Mouse (Mus musculus) lung, postnatal 14 days (tissue): ENCODE measurements around the gene Gulp1.

Source experiments
- DNase-seq: peaks from one replicate; pipeline ENCODE4 v3.0.0; 2021

Gene Gulp1

GRCm38 (mm10) chr1:44551461-44552370, at the start of gene Gulp1:
TSS of gene Gulp1 (plus strand) at chr1:44551511.
- DNase-seq, result peak; percentile 80

- DNase-seq, result no peak
These were observed 1.1 kb upstream of the Gulp1 start for GRCm38 (mm10) chr1:44550261-44550660.

GRCm38 (mm10) chr1:44552371-44552841, 1.1 kb downstream of the Gulp1 start:
- peak; percentile 66 for DNase-seq

DNA sequence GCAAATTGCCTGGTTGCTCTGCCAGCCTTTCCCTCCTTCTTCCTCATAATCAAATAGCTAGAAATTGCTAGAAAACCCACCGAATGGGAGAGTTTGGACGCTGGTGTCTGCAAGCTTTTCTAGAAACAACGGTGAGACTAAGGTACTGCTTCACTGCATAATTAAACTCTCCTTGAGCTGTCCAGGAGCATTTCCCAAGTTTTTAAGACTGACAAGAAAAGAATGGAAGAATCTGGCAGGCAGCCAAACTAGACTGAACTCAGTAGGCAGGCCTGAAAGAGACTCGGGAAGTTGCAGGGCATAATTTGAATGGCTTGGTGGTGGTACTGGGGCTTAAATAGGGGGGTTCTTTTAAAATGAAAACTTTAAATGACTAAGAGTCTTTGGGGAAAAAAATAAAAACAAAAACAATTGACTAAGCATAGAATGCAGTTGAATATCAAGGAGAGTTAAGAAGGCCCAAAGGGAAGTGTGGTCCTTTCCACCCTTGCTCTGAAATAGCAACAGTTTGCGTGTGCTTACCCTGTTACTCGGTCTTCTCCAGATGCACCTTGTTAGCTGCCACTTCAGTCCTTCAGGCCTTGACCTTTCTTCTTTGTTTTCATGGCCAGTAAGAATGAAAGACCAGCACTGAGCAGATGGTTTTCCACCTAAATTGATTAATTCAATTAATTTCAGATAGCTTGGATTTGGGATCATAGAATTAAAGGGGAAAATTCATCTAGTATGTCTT, 2.0 kb downstream of the Gulp1 start:
- DNase-seq, result peak; percentile 64

GRCm38 (mm10) chr1:44567431-44567830, 16.1 kb downstream of the Gulp1 start:
- no peak for DNase-seq

- DNase-seq, result no peak
These were observed 17.0 kb downstream of the Gulp1 start for GRCm38 (mm10) chr1:44568296-44568695.

DNA sequence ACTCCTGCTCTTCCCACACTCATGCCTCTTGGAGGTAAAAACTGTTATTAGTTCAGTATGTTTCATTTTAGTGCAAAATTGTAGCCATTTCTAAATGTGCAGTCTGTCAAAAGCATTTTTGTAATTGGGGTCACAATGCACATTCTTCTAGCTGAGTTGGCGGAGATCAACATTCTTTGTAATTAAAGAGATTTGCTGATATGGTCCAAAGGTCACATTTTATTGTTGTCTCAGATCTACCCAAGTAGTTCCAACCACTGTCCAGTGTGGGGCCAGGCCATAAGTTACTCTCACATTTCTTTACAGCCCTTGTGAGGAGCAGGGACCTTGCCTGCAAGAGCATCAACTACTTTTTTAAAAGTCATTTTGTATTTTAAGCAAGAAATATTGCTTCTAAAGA, 24.7 kb downstream of the Gulp1 start:
- no peak for DNase-seq

- DNase-seq, result no peak
These were observed 25.3 kb downstream of the Gulp1 start for GRCm38 (mm10) chr1:44576610-44577009.

DNA sequence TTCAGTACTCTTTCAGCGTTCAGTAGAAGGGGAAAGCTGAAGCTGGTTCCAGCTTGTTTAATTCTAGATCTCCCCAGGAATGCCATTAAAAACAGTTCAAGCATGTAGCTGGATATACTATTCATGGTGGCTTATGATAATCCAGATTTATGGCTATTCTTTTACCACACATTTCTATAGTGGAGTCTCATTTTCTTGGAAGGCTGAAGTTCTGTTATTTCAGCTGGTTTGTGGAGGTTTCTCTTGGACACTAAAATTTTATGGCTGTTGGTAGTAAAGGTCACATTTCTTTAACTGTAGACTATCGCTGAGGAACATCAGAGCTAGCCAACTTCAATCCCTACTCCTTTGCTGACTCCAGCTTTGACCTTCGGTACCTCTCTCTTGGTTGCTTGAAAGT, 29.1 kb downstream of the Gulp1 start:
- no peak for DNase-seq

DNA sequence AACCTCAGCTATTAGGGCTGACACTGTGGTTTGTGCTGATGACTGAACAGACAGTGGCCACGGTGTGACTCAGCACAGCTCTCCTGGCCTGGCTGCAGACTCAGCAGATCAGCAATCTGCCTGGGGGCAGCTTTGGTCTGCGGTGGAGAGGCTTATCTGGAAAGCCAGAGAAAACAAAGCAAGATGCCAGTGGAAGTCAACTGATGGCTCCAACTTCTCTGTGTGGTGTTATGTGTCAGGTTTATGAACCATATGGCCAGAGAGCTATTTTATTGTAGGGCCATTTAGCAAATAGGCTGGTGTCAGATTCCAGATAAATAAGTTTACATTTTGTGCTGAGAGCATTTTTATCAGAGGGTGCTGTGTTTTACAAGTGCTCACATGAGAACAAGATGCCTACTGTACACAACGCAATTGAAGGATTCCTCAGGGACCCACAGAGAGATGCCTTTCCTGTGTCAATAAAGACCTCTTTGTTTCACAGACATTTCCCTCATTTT, 33.6 kb downstream of the Gulp1 start:
- DNase-seq, result no peak

DNA sequence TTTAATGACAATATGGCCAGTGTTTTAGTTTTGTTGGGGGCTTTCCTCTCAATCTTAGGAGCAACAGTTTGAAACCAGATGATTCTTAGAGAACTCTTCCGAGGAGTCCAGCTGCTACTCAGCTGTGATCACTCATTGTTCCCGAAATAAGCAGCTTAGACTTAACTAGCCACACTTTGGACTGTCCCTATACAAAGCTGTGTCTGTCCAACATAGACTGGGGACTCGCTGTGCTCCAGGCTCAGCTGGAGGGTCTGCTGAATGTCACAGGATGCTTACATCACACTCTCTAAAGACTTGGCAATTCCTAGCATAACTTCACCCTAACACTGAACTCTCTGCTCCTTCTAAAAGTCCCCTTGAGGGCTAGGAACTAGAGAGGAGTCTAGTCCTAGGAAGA, 40.4 kb downstream of the Gulp1 start:
- peak; percentile 12 for DNase-seq

GRCm38 (mm10) chr1:44593109-44593508, 41.8 kb downstream of the Gulp1 start:
- no peak for DNase-seq

DNA sequence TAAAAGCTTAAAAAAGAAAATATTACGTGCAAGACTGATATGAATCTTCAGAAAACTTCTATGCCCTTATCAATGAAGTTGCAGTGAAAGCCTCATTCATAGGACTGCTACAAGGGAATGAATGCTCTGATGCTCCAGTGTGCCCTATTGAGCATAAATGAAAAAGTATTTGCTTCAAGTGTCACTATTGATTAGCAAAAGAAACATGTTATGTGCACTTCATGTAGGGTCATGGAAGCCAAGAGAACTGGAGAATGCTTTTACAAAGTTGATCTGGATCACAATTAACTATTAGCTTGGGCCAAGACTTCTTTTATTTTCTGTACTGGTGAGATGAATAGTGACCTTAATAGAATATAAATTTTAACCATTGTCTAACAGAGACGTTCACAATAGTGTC, 47.0 kb downstream of the Gulp1 start:
- DNase-seq, result no peak

- no peak for DNase-seq
These were observed 62.2 kb downstream of the Gulp1 start for GRCm38 (mm10) chr1:44613294-44614041.

- no peak for DNase-seq
These were observed 67.4 kb downstream of the Gulp1 start for GRCm38 (mm10) chr1:44618751-44619150.

DNA sequence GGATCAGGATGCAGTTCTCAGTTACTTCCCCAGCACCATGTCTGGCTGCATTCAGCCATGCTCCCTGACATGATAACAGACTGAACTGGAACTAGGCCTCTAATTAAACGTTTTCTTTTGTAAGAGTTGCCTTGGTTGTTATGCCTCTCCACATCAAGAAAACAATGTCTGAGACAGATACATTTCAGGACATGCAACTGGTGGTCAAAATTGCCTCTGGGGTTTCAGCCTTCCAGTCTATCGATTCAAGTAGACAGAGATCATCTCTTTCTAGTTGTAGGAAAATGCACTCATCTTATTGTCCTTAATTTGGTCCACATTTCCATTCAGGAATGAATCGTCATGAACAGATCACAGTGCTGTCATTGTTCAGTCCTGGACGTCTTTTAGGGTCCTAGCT, 83.2 kb downstream of the Gulp1 start:
- DNase-seq, result no peak

DNA sequence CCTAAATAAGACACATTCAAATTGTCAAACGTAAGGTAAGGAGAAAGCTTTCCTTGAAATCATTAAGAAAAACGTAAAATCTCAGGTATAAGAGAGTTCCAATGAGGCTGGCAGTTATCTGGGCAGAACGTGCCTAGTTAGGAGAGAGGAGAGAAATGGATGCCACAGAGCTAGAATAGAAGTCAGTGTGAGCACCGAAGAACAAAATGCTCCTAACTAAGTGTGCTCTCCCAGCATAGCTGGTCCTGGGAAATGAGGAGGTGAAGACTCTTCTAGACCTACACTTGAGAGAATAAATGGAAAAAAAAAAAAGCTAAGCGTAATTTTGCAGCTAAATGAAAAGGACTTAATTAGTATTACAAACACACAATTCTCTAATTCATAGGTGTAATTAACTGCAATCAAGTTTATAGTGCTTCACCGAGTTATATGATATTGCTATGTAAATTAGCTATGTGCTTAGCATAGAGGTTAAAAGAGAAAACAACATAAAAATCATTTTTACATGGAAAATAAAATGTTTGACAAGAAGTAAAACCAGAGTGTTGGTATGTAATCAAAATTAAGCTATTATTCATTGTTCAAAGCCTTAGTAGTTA, 94.5 kb downstream of the Gulp1 start:
- no peak for DNase-seq

DNA sequence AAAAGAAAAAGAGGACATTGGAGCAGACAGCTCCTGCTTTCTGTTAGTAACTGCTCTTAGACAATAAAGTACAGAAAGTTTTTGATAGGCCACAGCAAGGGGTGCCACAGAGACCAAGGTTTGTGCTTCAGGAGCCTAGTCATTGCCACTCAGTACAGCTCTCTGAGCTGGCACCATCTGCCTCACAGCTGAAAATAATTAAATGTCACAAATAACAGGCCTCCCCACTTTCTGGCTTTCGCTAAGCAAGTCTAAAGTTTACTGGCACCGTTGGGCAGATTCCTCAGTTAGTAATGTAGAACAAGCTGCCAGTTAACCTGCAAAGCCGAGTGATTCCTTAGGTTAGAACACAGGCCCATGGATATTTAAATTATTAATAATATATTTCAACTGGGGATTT, 127.7 kb downstream of the Gulp1 start:
- no peak for DNase-seq

DNA sequence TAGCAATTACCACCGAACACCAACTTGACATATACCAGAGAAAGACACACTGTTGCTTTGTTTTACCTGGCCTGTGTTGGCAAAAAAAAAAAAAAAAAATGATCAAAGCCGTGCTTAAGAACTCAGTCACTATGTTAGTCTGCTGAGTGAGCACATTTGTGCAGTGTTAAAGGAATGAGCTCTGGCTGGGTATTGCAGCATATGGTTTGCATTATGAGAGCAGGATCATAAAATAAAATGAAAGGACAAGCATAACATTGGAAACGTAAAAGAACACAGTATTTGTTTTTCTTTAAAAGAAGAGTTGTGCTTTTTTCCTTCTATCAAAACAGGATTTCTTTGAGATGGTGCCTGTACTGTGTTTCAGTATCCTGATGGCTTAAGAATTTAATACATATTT, 128.1 kb downstream of the Gulp1 start:
- DNase-seq, result no peak

DNA sequence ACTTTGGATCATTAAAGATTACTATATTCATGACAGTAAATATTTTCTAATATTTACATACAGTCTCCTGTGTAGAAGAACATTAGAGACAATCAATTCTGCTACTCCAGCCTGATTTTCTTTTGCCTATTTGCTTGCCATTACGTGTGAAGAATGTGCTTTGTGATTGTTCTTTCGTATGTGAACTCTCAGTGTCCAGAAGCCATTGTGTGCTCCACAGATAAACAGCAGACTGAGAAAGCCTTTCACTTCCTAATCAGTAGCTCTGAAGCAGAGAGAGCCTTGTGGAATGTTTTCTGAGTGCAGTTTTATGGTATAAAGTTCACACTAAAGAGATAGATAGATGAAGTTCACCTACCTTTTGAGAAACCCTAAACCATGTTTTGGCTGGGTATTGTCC, 131.2 kb downstream of the Gulp1 start:
- no peak for DNase-seq

DNA sequence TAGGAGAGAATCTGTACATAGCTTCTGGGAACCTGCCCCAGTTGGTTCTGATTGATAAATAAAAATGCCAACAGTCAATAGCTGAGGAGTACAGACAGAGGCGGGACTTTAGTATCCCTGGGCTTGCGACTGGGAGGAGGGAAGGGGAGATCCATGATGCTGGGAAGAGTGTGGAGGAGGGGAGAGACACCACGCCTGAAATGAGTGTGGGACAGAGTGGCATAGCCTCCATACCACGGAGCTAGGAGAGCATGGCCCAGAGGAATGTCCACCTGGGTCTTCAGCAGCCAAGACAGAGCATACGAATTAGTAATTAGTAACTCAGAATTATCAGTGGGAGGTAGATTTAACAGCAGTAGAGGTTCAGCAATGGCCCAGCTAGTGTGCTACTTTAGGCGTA, 132.4 kb downstream of the Gulp1 start:
- no peak for DNase-seq

DNA sequence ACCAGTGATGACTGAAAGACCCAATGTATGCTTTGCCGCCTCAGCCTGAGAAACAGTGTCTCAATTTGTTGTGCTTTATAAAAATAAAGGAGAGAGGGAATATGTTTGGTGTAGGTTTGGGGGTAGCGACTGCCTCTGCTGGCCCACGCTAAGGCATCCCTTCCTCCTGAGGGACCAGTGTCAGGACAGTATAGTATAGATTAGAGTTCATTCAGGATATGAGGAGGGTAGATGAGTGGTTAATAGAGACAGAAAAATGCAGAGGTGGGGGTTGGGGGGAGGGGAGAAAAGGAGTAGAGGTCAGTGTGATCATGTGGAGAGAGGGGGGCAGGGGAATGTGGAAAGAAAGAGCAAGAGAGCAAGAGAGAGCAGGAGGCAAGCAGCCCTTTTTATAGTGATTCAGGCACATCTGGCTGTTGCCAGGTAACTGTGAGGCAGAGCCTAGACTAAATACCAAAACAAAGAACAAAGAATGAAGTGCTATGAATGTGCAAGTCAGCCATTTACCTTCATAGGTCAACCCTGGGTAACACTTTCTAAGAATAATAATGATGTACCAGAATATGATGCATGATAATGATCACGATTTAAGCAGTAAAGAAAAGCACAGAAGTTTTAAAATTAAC, 169.6 kb downstream of the Gulp1 start:
- no peak for DNase-seq
